Mouse (Mus musculus) stomach, embryonic 14.5 days (tissue): ENCODE measurements around the gene Sec63. TPM values are rescaled to one million over a fixed set of nuclear protein-coding genes. Genes with fewer than 3 reads are reported as not detected.
A peak's percentile ranks its signal among the peaks of the same experiment; 100 is the strongest.

ENCODE experiments used
- ATAC-seq: fragments of 200-750 bp; cut with Nextera tagmentation; 2 replicates; pipeline ENCODE4 v1.8.0; 2017; ENCODE audit warnings: low read depth, moderate TSS enrichment; ENCODE audit not compliant: insufficient number of reproducible peaks, insufficient read depth, low FRiP score
- H3K27ac ChIP-seq: fragments of 300-500 bp; sonication (generic); 2 replicates; pipeline ENCODE4 v1.5.1; 2014; ENCODE audit warnings: mild to moderate bottlenecking, low read length, moderate library complexity, mixed read lengths
- H3K27me3 ChIP-seq: fragments of 300-500 bp; sonication (generic); 2 replicates; pipeline ENCODE4 v1.6.1; 2014; ENCODE audit warnings: low read length, control low read depth, mixed read lengths; ENCODE audit not compliant: control insufficient read depth, insufficient read depth
- H3K36me3 ChIP-seq: fragments of 300-500 bp; sonication (generic); 2 replicates; pipeline ENCODE4 v1.6.1; 2014; ENCODE audit warnings: mild to moderate bottlenecking, control low read depth, low read length, moderate library complexity, mixed read lengths; ENCODE audit not compliant: control insufficient read depth, insufficient read depth
- H3K4me1 ChIP-seq: fragments of 300-500 bp; sonication (generic); 2 replicates; pipeline ENCODE4 v1.6.1; 2014; ENCODE audit warnings: low read length, control low read depth, mixed read lengths; ENCODE audit not compliant: control insufficient read depth, insufficient read depth
- H3K4me2 ChIP-seq: fragments of 300-500 bp; sonication (generic); replicated peaks from 2 replicates; pipeline ENCODE4 v1.6.1; 2014; ENCODE audit warnings: low read depth, low read length, control low read depth
- H3K4me3 ChIP-seq: fragments of 300-500 bp; sonication (generic); 2 replicates; pipeline ENCODE4 v1.5.1; 2014; ENCODE audit warnings: low read depth, low read length, control low read depth
- H3K9ac ChIP-seq: fragments of 300-500 bp; sonication (generic); replicated peaks from 2 replicates; pipeline ENCODE4 v1.6.1; 2014; ENCODE audit warnings: low read depth, mild to moderate bottlenecking, control low read depth, low read length, moderate library complexity, mixed read lengths
- H3K9me3 ChIP-seq: fragments of 300-500 bp; sonication (generic); 2 replicates; pipeline ENCODE4 v1.6.1; 2016; ENCODE audit warnings: low read depth, low read length, control low read depth; ENCODE audit not compliant: control insufficient read depth
- WGBS: fragments of 180-500 bp; shearing (Covaris S2); extraction: QIAGEN DNeasy Blood & Tissue Kit; methylation state at CpG from one replicate; pipeline ENCODE4 v1.1.7; 2014; 5-methylcytosine and 5-hydroxymethylcytosine counted together
- polyA plus RNA-seq: library from polyadenylated mRNA; unstranded; fragments of >200 nt; fragmentation: Nextera tagmentation; extraction: Ambion mirVana; gene quantifications from 2 replicates; pipeline ENCODE4 v1.2.1, GENCODE M21; 2014

Gene Sec63
- polyA plus RNA-seq, 1 experiment from 2014 or later: 22.8 TPM

- H3K4me2 ChIP-seq: no peak overlapping the region
- H3K27me3 ChIP-seq: no peaks in the 10 kb centered on the region
- no peaks in the 10 kb centered on the region for H3K36me3 ChIP-seq
- WGBS: 85% methylated on average over 7 of the region's 7 CpGs
- no peak overlapping the region for H3K4me3 ChIP-seq
- no peak for ATAC-seq
- H3K9ac ChIP-seq: no peak overlapping the region
- no peaks in the 10 kb centered on the region for H3K9me3 ChIP-seq
- no peak overlapping the region for H3K27ac ChIP-seq
- no peaks in the 10 kb centered on the region for H3K4me1 ChIP-seq
Observed at GRCm38 (mm10) chr10:42873077-42873595, 111.8 kb downstream of the Sec63 start.

- Histone ChIP-seq H3K4me2 (no peak overlapping the region), H3K4me1 (peaks cover 3% of the 10 kb centered on the region; the same call in 1 of the 2 replicates), H3K9ac (no peak overlapping the region), H3K9me3 (no peaks in the 10 kb centered on the region), H3K36me3 (no peaks in the 10 kb centered on the region), H3K4me3 (no peak overlapping the region), H3K27me3 (no peaks in the 10 kb centered on the region), H3K27ac (no peak overlapping the region)
- no peak for ATAC-seq
- WGBS: 74% methylated on average over 5 of the region's 5 CpGs
Observed at GRCm38 (mm10) chr10:42876172-42876571, 114.9 kb downstream of the Sec63 start.

GRCm38 (mm10) chr10:42879269-42879681 lies 118.0 kb downstream of the Sec63 start:
- Histone ChIP-seq H3K4me2 (no peak overlapping the region), H3K4me1 (peaks cover 3% of the 10 kb centered on the region; the same call in 1 of the 2 replicates), H3K9me3 (no peaks in the 10 kb centered on the region), H3K9ac (no peak overlapping the region), H3K27me3 (no peaks in the 10 kb centered on the region), H3K36me3 (no peaks in the 10 kb centered on the region), H3K27ac (peak overlapping the region; percentile 39; the same call in 1 of the 2 replicates), H3K4me3 (no peak overlapping the region)
- peak; percentile 77; the same call in 1 of the 2 replicates for ATAC-seq
- 38% methylated on average over 5 of the region's 5 CpGs for WGBS

- H3K27me3 ChIP-seq: no peaks in the 10 kb centered on the region
- no peak overlapping the region for H3K9ac ChIP-seq
- peaks cover 3% of the 10 kb centered on the region; the same call in 1 of the 2 replicates for H3K4me1 ChIP-seq
- 53% methylated on average over 5 of the region's 5 CpGs for WGBS
- no peaks in the 10 kb centered on the region for H3K9me3 ChIP-seq
- 0 out of 2 replicates have a peak overlapping the region, but pooled peaks have one; percentile 39 for H3K27ac ChIP-seq
- no peak overlapping the region for H3K4me2 ChIP-seq
- H3K4me3 ChIP-seq: no peak overlapping the region
- no peak; the same call in 1 of the 2 replicates for ATAC-seq
- H3K36me3 ChIP-seq: no peaks in the 10 kb centered on the region
Observed at GRCm38 (mm10) chr10:42879682-42880081, 118.4 kb downstream of the Sec63 start.

Other genes starting within 250 kb of the Sec63 start
- gene Nr2e1, start 177.9 kb upstream of the Sec63 start, polyA plus RNA-seq: not detected in 2 replicates
- 11.9 and 12.5 TPM in 2 replicates for gene Ostm1, start 177.7 kb upstream of the Sec63 start, polyA plus RNA-seq
- 4.7 and 5.4 TPM in 2 replicates for gene Scml4, start 98.9 kb downstream of the Sec63 start, polyA plus RNA-seq